Mouse (Mus musculus) central nervous system, embryonic 14 days (tissue): ENCODE data around the gene Zfp979. TPM values are rescaled to one million over a fixed set of nuclear protein-coding genes. Genes with fewer than 3 reads are reported as not detected.

Experiments
- polyA plus RNA-seq: library from polyadenylated mRNA; depleted of rRNA; stranded (reverse); fragments of >200 nt; gene quantifications from 2 replicates; pipeline ENCODE4 v1.2.3, GENCODE M21; 2012; rRNA removed

Zfp979 gene
- 1.0 and 1.3 TPM in 2 replicates for polyA plus RNA-seq

GRCm38 (mm10) chr4:147642413-147642812, at the start of gene Zfp979:
Gene Zfp979 (minus strand): TSS chr4:147642513.

Other genes starting within 250 kb of the Zfp979 start
- 1.4 and 1.9 TPM in 2 replicates for gene Zfp982, start 150.1 kb downstream of the Zfp979 start, polyA plus RNA-seq
- gene Gm16503, start 102.3 kb downstream of the Zfp979 start, polyA plus RNA-seq = 0.70 and 0.96 TPM in 2 replicates
- gene Zfp985, start 89.2 kb downstream of the Zfp979 start, polyA plus RNA-seq = 0.03 and 0.04 TPM in 2 replicates
- gene Zfp534, start 60.0 kb upstream of the Zfp979 start, polyA plus RNA-seq = not detected in 2 replicates
- 3.5 and 3.6 TPM in 2 replicates for gene Zfp984, start 167.3 kb upstream of the Zfp979 start, polyA plus RNA-seq
- 7.0 and 8.1 TPM in 2 replicates for gene Zfp933, start 205.9 kb upstream of the Zfp979 start, polyA plus RNA-seq
- gene Miip, start 226.3 kb upstream of the Zfp979 start, polyA plus RNA-seq = 108 and 125 TPM in 2 replicates
- gene Fv1, start 226.5 kb upstream of the Zfp979 start, polyA plus RNA-seq = 10.0 and 11.1 TPM in 2 replicates